Mouse (Mus musculus) retina, embryonic 14.5 days (tissue): ENCODE data around the gene Zfp523.

Experiments used
- DNase-seq: peaks from one replicate; pipeline ENCODE4 v3.0.0-alpha.2; 2015; ENCODE audit warnings: low spot score

Gene Zfp523

DNA sequence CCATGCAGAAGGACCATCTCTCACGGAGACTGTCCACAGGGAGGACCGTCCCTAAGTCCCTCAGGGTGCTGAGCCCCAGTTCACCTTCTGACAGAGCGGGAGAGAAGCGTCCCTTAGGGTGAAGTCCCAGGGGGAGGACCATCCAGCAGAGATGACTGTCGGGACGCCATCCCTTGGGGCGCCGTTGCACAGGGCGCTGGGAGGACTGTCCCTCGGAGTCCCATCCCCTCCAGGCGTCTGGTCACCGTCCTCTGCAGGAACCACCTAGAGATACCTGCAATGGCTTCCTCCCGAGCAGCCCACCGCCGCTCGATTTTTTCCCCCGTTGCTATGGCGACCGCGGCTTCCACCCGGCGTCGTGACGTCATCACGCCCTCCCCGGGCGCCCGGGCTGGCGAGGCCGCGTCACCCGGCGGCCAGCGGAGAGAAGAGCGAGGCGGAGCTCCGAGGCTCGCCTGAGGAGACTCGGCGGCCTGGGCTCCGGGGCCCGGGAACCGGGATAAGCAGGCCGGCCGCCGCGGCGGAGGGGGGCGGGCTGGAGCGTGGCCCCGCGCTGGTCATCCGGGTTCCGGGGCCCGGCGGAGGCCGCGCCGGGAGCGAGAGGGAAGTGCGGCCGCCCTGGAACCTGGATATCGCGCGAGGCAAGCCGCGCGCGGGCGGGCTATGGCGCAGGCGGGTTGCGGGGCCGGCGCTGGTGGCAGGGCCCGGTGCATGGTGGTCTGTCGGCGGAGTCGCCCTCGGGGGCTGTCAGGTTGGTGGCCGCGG, at the start of gene Zfp523:
Zfp523 (plus strand) TSS at position 355 of the 765 bp plus-strand sequence.
- DNase-seq: peak; percentile 90

DNA sequence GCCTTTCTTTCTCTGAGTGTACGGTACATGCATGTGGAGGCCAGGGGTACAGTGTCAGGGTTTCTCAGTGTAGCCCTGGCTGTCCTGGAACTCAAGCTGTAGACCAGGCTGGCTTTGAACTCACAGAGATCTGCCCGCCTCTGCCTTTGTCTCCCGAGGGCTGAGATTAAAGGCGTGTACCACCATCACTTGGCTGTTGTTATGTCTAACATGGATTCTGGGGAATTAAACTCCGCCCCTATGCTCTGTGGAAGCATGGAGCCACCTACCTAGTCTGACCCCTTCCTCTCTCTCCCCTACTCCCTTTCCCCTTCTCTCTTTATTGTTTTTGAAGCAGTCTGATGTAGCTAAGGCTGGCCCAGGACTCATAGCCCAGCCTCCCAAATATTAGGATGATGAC, 47.1 kb upstream of the Zfp523 start:
- DNase-seq: no peak

GRCm38 (mm10) chr17:28130391-28131125, 46.4 kb upstream of the Zfp523 start:
- no peak for DNase-seq

- DNase-seq: no peak
These were observed 45.8 kb upstream of the Zfp523 start for GRCm38 (mm10) chr17:28131156-28131555.

- peak; percentile 92 for DNase-seq
These were observed 43.7 kb upstream of the Zfp523 start for GRCm38 (mm10) chr17:28133193-28133592.

GRCm38 (mm10) chr17:28135496-28135895, 41.4 kb upstream of the Zfp523 start:
- DNase-seq: no peak

DNA sequence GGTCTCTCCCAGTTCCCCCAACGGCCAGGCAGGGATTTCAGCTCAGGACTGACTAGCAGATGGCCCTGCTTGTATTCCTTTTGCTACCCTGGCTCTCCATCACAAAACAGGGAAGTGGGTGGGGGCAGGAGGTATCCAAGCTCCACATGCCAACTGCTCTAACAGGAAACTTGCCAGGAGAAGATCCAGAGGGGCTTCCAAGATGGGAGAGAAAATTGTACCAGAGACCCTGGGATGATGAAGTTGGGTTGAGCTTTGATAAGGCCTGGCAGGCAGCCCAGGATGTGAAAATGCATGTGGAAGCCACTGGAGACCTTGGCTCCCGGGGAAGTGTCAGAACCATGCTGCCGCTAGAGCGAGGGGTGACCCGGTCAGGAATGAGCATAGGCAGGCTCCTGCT, 40.7 kb upstream of the Zfp523 start:
- DNase-seq: no peak

DNA sequence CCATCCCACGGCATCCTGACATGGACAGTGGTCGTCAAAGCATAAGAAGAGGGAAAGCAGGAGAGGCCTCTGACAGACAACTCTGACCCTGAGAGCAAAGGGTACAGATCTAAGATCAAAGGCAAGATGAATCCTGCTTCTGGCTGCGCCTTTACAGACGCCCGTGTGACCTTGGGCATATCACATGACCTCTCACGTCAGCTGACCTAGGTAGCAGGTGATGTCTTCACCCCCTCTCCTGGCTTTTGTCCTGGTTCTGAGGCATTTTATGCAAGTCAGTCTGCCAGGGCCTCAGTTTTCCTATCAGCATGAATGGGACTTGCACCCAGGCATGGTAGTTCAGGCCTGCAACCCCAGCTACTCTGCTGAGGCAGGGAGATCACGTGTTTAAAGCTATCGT, 38.9 kb upstream of the Zfp523 start:
- DNase-seq: no peak

GRCm38 (mm10) chr17:28138685-28139084, 38.2 kb upstream of the Zfp523 start:
- DNase-seq: no peak

- DNase-seq: peak; percentile 51
These were observed 36.3 kb upstream of the Zfp523 start for GRCm38 (mm10) chr17:28140431-28141204.

- DNase-seq: peak; percentile 58
These were observed 35.7 kb upstream of the Zfp523 start for GRCm38 (mm10) chr17:28141205-28141650.

- DNase-seq: peak; percentile 78
These were observed 34.9 kb upstream of the Zfp523 start, which contains the start of gene Scube3 for GRCm38 (mm10) chr17:28141771-28142699. Scube3 (plus strand) TSS chr17:28142141.

DNA sequence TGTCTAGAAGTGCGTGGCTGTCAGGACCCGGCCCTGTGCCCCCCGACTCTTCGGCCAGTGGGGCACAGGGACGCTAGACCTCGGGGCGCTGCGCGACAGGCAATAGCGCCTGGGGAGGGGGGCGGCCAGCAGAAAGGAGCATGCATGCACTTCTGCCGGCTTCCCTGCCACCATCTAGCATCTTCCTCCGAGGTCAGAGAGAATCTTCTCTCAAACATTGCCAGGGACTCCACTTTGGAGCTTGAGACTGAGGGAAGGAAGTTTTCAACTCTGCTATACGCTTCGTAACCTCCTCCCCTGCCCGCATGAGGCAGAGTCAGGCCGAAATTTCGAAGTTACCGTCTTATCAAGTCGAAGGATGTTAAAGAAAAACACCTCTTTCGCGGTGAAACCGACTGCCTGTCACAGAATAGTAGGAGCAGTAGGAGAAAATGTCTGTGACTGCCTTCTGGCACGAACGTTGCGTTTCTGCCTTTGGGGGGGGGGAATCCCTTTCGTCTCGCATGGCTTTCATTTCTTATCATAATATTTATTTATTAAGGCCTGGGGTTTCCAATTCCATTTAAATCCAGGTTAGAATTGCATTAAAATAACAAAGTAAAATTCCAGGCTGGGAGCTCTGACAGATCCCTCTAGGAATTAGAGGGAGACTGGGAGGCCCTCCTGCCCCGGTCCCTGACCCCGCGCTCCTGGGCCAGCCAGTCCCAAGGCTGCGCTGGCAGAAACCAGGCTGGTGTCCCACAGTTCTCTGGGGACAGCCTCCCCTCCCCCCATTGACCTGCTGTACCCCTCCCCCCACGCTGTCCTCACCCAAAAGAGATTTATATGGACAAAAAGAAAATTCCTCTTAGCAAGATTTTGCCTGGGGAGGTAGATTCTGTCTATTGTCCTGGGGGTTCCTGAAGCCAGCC, 34.0 kb upstream of the Zfp523 start:
- no peak for DNase-seq

DNA sequence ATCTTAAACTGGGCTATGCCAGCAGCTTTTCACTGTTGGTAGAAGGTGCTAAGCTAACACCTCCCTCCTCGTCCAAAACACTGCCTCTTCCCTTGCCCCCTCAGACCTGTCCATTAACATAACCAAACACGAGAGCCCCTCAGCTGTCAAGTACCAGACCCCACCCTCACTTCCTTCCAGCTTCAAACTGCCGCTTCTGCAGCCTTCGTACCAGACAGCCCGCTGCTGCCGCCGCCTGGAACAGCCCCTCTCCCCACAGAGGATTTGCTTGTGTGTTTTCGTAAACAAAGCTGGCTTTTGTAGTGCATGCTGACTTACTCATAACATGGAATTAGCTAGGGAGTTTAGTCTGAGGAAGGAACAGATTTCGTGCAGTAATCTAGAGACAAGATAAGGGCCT, 33.2 kb upstream of the Zfp523 start:
- no peak for DNase-seq

GRCm38 (mm10) chr17:28144241-28144640, 32.7 kb upstream of the Zfp523 start:
- no peak for DNase-seq

GRCm38 (mm10) chr17:28148288-28148687, 28.6 kb upstream of the Zfp523 start:
- no peak for DNase-seq

DNA sequence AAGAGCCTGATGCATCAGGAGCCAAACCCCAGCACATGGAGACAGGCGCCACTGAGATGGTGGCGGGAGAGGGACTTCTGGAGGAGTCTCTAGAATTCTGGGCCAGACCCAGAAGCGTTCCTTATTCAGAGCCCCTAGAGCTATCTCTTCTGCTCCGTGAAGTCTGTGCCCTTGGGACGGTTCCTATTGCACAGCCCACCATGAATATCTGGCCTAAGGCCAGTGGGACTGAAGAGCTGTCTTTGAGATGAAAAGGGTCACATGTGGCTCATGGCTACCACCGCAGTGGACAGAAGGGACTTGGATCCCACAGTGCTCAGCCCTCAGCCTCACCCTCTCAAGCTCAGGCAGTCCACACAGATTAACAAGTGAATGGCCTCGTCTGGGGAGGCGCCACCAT, 27.2 kb upstream of the Zfp523 start:
- DNase-seq: no peak

GRCm38 (mm10) chr17:28150456-28150855, 26.5 kb upstream of the Zfp523 start:
- DNase-seq: no peak

DNA sequence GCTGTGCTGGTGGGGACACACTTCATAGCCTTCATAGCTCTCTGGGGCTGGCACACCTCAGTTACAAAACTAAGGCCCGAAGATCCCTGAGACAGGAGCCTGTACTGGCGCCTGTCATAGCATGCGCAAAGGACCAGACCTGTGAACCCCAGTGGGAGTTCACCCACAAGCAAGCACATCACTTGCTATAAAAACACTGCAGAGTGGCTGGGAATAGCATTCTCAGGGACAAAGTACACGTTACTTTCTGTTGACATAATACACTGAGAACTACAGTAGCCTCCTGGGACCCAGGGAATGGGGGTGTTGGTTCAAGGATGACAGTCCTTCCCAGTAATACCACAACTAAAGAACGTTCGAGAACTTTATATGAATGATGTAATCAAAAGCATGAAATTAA, 23.8 kb upstream of the Zfp523 start:
- no peak for DNase-seq

DNA sequence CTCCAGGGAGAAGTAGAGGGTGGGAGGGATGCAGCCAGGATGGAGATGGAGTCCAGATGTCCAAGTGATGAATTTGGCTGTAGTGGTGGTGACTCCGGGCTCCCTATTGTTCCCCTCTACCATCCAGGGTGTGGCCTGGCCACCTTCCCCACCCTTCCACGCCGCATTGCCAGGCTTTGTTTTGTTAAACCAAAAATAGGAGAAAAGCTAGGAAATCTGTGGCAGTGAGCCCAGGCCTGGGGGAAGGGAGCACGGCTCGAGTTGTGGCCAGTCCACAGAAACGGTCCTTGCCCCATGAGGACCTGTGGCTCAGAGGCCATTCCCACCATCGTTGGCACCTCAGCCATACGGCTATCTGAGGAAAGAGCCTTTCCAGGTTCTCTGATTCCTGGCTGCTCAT, 22.0 kb upstream of the Zfp523 start:
- DNase-seq: no peak
